Mouse (Mus musculus): ENCODE data around the gene Uvrag.

GRCm38 (mm10) chr7:99146906-99147305, 6.0 kb upstream of the Uvrag start:
- TF ChIP-seq GATA1 (IDR thresholded peaks at IDR 0.05; ENCODE audit: low read depth, low read length) (no peak), SIN3A (IDR thresholded peaks at IDR 0.05; ENCODE audit: low read length) (no peak), CTCF (IDR thresholded peaks at IDR 0.05 in 2 of 3, conservative IDR thresholded peaks at IDR 0.05 in 1 of 3; ENCODE audit: control insufficient read depth in 1 of 3, insufficient read depth in 1 of 3, low read depth in 2 of 3, low read length in 3 of 3, poor library complexity in 1 of 3, severe bottlenecking in 1 of 3) (no peak), ELF1 (IDR thresholded peaks at IDR 0.05; ENCODE audit: low read depth, low read length) (no peak)
